Mouse (Mus musculus) heart, embryonic 15.5 days (tissue): Measurements from ENCODE around the gene Cic. TPM values are rescaled to one million over a fixed set of nuclear protein-coding genes. Genes with fewer than 3 reads are reported as not detected.
A peak's percentile ranks its signal among the peaks of the same experiment; 100 is the strongest.
"Not testable (repeated sequence)": the region's sequence is repeated elsewhere in the genome, so short reads cannot be mapped to it uniquely, and the experiment has no call there.

ENCODE experiments used
- ATAC-seq: fragments of 200-750 bp; cut with Nextera tagmentation; replicated peaks from 2 replicates; pipeline ENCODE4 v1.8.0; 2017; ENCODE audit warnings: low read depth, moderate TSS enrichment; ENCODE audit not compliant: insufficient number of reproducible peaks, insufficient read depth, low FRiP score
- H3K27ac ChIP-seq: fragments of 300-500 bp; sonication (generic); 2 replicates; pipeline ENCODE4 v1.5.1; 2015; ENCODE audit warnings: mild to moderate bottlenecking, inconsistent platforms
- H3K27me3 ChIP-seq: fragments of 300-500 bp; sonication (generic); 2 replicates; pipeline ENCODE4 v1.6.1; 2015; ENCODE audit warnings: inconsistent platforms
- H3K36me3 ChIP-seq: fragments of 300-500 bp; sonication (generic); 2 replicates; pipeline ENCODE4 v1.6.1; 2015; ENCODE audit warnings: mild to moderate bottlenecking, inconsistent platforms
- H3K4me1 ChIP-seq: fragments of 300-500 bp; sonication (generic); replicated peaks from 2 replicates; pipeline ENCODE4 v1.6.1; 2015; ENCODE audit warnings: inconsistent platforms
- H3K4me2 ChIP-seq: fragments of 300-500 bp; sonication (generic); 2 replicates; pipeline ENCODE4 v1.6.1; 2015; ENCODE audit warnings: inconsistent platforms, mild to moderate bottlenecking, moderate library complexity
- H3K4me3 ChIP-seq: fragments of 300-500 bp; sonication (generic); 2 replicates; pipeline ENCODE4 v1.5.1; 2015; ENCODE audit warnings: mild to moderate bottlenecking, inconsistent platforms
- H3K9ac ChIP-seq: fragments of 300-500 bp; sonication (generic); 2 replicates; pipeline ENCODE4 v1.6.1; 2015; ENCODE audit warnings: mild to moderate bottlenecking, inconsistent platforms
- H3K9me3 ChIP-seq: fragments of 300-500 bp; sonication (generic); replicated peaks from 2 replicates; pipeline ENCODE4 v1.6.1; 2016; ENCODE audit warnings: inconsistent platforms
- WGBS: fragments of 180-500 bp; shearing (Covaris S2); methylation state at CpG from one replicate; pipeline ENCODE4 v1.1.7; 2015; ENCODE audit warnings: mixed read lengths; 5-methylcytosine and 5-hydroxymethylcytosine counted together
- polyA plus RNA-seq: library from polyadenylated mRNA; unstranded; fragments of >200 nt; fragmentation: Nextera tagmentation; extraction: Ambion mirVana; gene quantifications from 2 replicates; pipeline ENCODE4 v1.2.1, GENCODE M21; 2015

Cic gene
- polyA plus RNA-seq, 1 experiment from 2014 or later: 22.9 TPM

- no peak overlapping the region for H3K9ac ChIP-seq
- WGBS: 41% methylated on average over 17 of the region's 17 CpGs
Observed at GRCm38 (mm10) chr7:25263968-25264870, 3.3 kb upstream of the Cic start.

GRCm38 (mm10) chr7:25265743-25266142 is 1.8 kb upstream of the Cic start:
- not testable (repeated sequence) for H3K9me3 ChIP-seq, H3K27me3 ChIP-seq, H3K4me3 ChIP-seq, H3K4me2 ChIP-seq, H3K27ac ChIP-seq, H3K36me3 ChIP-seq, H3K9ac ChIP-seq, ATAC-seq
- WGBS: 76% methylated on average over 5 of the region's 5 CpGs
- peaks cover 29% of the 10 kb centered on the region for H3K4me1 ChIP-seq

More at GRCm38 (mm10) chr7:25263968-25264870, 3.3 kb upstream of the Cic start:
- Histone ChIP-seq H3K4me2 (no peak overlapping the region), H3K9me3 (no peaks in the 10 kb centered on the region), H3K27me3 (no peaks in the 10 kb centered on the region), H3K4me3 (no peak overlapping the region), H3K4me1 (peaks cover 13% of the 10 kb centered on the region), H3K27ac (no peak overlapping the region), H3K36me3 (no peaks in the 10 kb centered on the region)
- ATAC-seq: no peak

GRCm38 (mm10) chr7:25266180-25266962 is 1.1 kb upstream of the Cic start:
- Histone ChIP-seq H3K4me3 (no peak overlapping the region), H3K27ac (no peak overlapping the region), H3K27me3 (no peaks in the 10 kb centered on the region), H3K36me3 (0 out of 2 replicates have a peak, but pooled peaks cover under 1% of the 10 kb centered on the region), H3K4me1 (peaks cover 29% of the 10 kb centered on the region), H3K4me2 (peak overlapping the region; percentile 75; the same call in 1 of the 2 replicates), H3K9me3 (no peaks in the 10 kb centered on the region), H3K9ac (no peak overlapping the region)
- ATAC-seq: no peak
- WGBS: 73% methylated on average over 8 of the region's 8 CpGs

GRCm38 (mm10) chr7:25267751-25268463 is 403 bp downstream of the Cic start:
- H3K9ac ChIP-seq: peak overlapping the region; percentile 81
- ATAC-seq: peak; percentile 91
- peaks cover 34% of the 10 kb centered on the region for H3K4me1 ChIP-seq
- no peaks in the 10 kb centered on the region for H3K9me3 ChIP-seq
- H3K4me3 ChIP-seq: peak overlapping the region; percentile 69
- WGBS: under 1% methylated on average over 33 of the region's 33 CpGs
- peaks cover 15% of the 10 kb centered on the region; the same call in 1 of the 2 replicates for H3K36me3 ChIP-seq
- peak overlapping the region; percentile 89 for H3K27ac ChIP-seq
- peak overlapping the region; percentile 80 for H3K4me2 ChIP-seq
- H3K27me3 ChIP-seq: no peaks in the 10 kb centered on the region

GRCm38 (mm10) chr7:25268588-25268987 is 1.1 kb downstream of the Cic start:
- peak overlapping the region; percentile 79 for H3K27ac ChIP-seq
- no peaks in the 10 kb centered on the region for H3K9me3 ChIP-seq
- no peak for ATAC-seq
- peak overlapping the region; percentile 81 for H3K9ac ChIP-seq
- H3K27me3 ChIP-seq: no peaks in the 10 kb centered on the region
- peak overlapping the region; percentile 69 for H3K4me3 ChIP-seq
- H3K4me2 ChIP-seq: peak overlapping the region; percentile 80
- peaks cover 15% of the 10 kb centered on the region; the same call in 1 of the 2 replicates for H3K36me3 ChIP-seq
- 2% methylated on average over 7 of the region's 7 CpGs for WGBS
- H3K4me1 ChIP-seq: peaks cover 38% of the 10 kb centered on the region

- H3K9me3 ChIP-seq: no peaks in the 10 kb centered on the region
- H3K36me3 ChIP-seq: peaks cover 15% of the 10 kb centered on the region; the same call in 1 of the 2 replicates
- H3K9ac ChIP-seq: peak overlapping the region; percentile 81
- H3K4me3 ChIP-seq: peak overlapping the region; percentile 69
- H3K4me2 ChIP-seq: peak overlapping the region; percentile 80
- no peaks in the 10 kb centered on the region for H3K27me3 ChIP-seq
- WGBS: 34% methylated on average over 4 of the region's 4 CpGs
- peak overlapping the region; percentile 79 for H3K27ac ChIP-seq
- peaks cover 42% of the 10 kb centered on the region for H3K4me1 ChIP-seq
- ATAC-seq: no peak
Observed at GRCm38 (mm10) chr7:25269029-25269428, 1.5 kb downstream of the Cic start.

- Histone ChIP-seq H3K36me3 (peaks cover 15% of the 10 kb centered on the region; the same call in 1 of the 2 replicates), H3K9me3 (no peaks in the 10 kb centered on the region), H3K4me2 (peak overlapping the region; percentile 80), H3K27me3 (no peaks in the 10 kb centered on the region), H3K4me3 (peak overlapping the region; percentile 69), H3K9ac (peak overlapping the region; percentile 38), H3K27ac (peak overlapping the region; percentile 79), H3K4me1 (peaks cover 49% of the 10 kb centered on the region)
- 78% methylated on average over 8 of the region's 8 CpGs for WGBS
- no peak for ATAC-seq
Observed at GRCm38 (mm10) chr7:25269545-25270271, 2.2 kb downstream of the Cic start.

- no peaks in the 10 kb centered on the region for H3K9me3 ChIP-seq
- H3K4me2 ChIP-seq: no peak overlapping the region
- H3K27ac ChIP-seq: no peak overlapping the region
- 0 out of 2 replicates have a peak overlapping the region, but pooled peaks have one; percentile 38 for H3K9ac ChIP-seq
- 87% methylated on average over 35 of the region's 35 CpGs for WGBS
- H3K4me1 ChIP-seq: peaks cover 61% of the 10 kb centered on the region
- H3K36me3 ChIP-seq: peaks cover 15% of the 10 kb centered on the region; the same call in 1 of the 2 replicates
- no peak overlapping the region for H3K4me3 ChIP-seq
- no peaks in the 10 kb centered on the region for H3K27me3 ChIP-seq
- ATAC-seq: no peak
Observed at GRCm38 (mm10) chr7:25270652-25271633, 3.4 kb downstream of the Cic start.

- Histone ChIP-seq H3K4me2 (no peak overlapping the region), H3K9me3 (no peaks in the 10 kb centered on the region), H3K9ac (no peak overlapping the region), H3K27me3 (no peaks in the 10 kb centered on the region), H3K36me3 (peaks cover 15% of the 10 kb centered on the region; the same call in 1 of the 2 replicates), H3K4me3 (no peak overlapping the region), H3K4me1 (peaks cover 66% of the 10 kb centered on the region), H3K27ac (no peak overlapping the region)
- ATAC-seq: no peak
- 80% methylated on average over 30 of the region's 30 CpGs for WGBS
Observed at GRCm38 (mm10) chr7:25271651-25272444, 4.3 kb downstream of the Cic start.
